Mouse (Mus musculus) lung, embryonic 15.5 days (tissue): ENCODE results near the gene Ttc29. TPM values are rescaled to one million over a fixed set of nuclear protein-coding genes. Genes with fewer than 3 reads are reported as not detected.

Experiments used
- ATAC-seq: fragments of 200-750 bp; cut with Nextera tagmentation; 2 replicates; pipeline ENCODE4 v1.8.0; 2017; ENCODE audit warnings: moderate number of reproducible peaks, borderline replicate concordance; ENCODE audit not compliant: low FRiP score, low TSS enrichment; ENCODE audit errors: extremely low read depth
- H3K27ac ChIP-seq: fragments of 300-500 bp; sonication (generic); 2 replicates; pipeline ENCODE4 v1.5.1; 2015; ENCODE audit warnings: moderate library complexity, mild to moderate bottlenecking, inconsistent platforms
- H3K27me3 ChIP-seq: fragments of 300-500 bp; sonication (generic); 2 replicates; pipeline ENCODE4 v1.6.1; 2015; ENCODE audit warnings: inconsistent platforms
- H3K36me3 ChIP-seq: fragments of 300-500 bp; sonication (generic); 2 replicates; pipeline ENCODE4 v1.6.1; 2015; ENCODE audit warnings: inconsistent platforms
- H3K4me1 ChIP-seq: fragments of 300-500 bp; sonication (generic); 2 replicates; pipeline ENCODE4 v1.6.1; 2015; ENCODE audit warnings: inconsistent platforms
- H3K4me2 ChIP-seq: fragments of 300-500 bp; sonication (generic); 2 replicates; pipeline ENCODE4 v1.6.1; 2015; ENCODE audit warnings: inconsistent platforms, mild to moderate bottlenecking, moderate library complexity
- H3K4me3 ChIP-seq: fragments of 300-500 bp; sonication (generic); 2 replicates; pipeline ENCODE4 v1.5.1; 2015; ENCODE audit warnings: mild to moderate bottlenecking, inconsistent platforms
- H3K9ac ChIP-seq: fragments of 300-500 bp; sonication (generic); 2 replicates; pipeline ENCODE4 v1.6.1; 2015; ENCODE audit warnings: inconsistent platforms
- H3K9me3 ChIP-seq: fragments of 300-500 bp; sonication (generic); 2 replicates; pipeline ENCODE4 v1.6.1; 2016; ENCODE audit warnings: inconsistent platforms
- WGBS: fragments of 180-500 bp; shearing (Covaris S2); methylation state at CpG from one replicate; pipeline ENCODE4 v1.1.7; 2015; 5-methylcytosine and 5-hydroxymethylcytosine counted together
- polyA plus RNA-seq: library from polyadenylated mRNA; unstranded; fragments of >200 nt; fragmentation: Nextera tagmentation; extraction: Ambion mirVana; gene quantifications from 2 replicates; pipeline ENCODE4 v1.2.1, GENCODE M21; 2015

The Ttc29 gene
- polyA plus RNA-seq, 1 experiment from 2014 or later, result 2.0 TPM

DNA sequence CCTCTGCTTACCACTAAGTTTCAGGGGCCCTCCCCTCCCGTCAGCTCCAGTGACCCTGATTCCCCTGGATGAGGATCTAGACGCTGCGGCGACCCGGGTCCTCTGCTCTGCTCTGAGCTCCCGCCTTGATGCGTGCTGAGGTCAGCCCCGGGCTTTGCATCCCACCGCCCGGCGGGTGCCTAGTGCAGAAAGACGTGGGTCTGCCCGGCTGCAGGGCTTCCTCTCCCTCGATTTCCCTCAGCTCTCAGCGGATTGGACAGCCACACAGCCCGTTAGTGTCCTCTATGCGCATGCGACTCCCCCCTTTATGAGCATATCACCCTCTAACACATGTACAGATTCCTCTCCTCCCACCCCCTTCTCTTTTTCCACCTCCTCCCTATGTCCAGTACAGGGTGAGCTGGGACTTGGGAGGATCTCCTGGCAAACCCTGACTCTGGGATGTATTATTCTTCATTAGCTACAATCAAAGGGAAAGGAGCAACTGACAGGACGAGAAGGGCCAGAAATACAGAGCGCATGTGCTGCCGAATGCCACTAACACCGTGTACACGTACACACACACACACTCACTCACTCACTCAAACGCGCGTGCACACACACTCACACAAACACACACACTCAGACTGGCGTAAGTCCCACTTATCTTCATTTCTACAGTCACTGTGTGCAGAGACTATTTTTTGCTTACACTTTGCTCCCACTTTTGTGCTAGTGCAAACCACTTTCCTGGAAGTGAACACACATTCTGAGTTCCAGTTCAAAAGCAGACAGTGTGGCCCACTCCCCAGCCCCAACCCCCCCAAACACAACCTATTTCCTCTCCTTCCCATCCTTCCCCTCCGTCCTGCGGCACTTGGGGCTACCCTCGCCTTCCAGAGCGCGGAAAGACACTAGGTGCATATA lies 224.3 kb downstream of the Ttc29 start:
- H3K4me1 ChIP-seq, result peaks cover 21% of the 10 kb centered on the region; the same call in 1 of the 2 replicates
- no peaks in the 10 kb centered on the region for H3K36me3 ChIP-seq
- no peaks in the 10 kb centered on the region for H3K9me3 ChIP-seq
- no peak overlapping the region for H3K27ac ChIP-seq
- H3K9ac ChIP-seq, result no peak overlapping the region
- peak overlapping the region; percentile 37; the same call in 1 of the 2 replicates for H3K4me3 ChIP-seq
- H3K4me2 ChIP-seq, result no peak overlapping the region
- H3K27me3 ChIP-seq, result peaks cover 88% of the 10 kb centered on the region
- 5% methylated on average over 32 of the region's 32 CpGs for WGBS
- peak; percentile 27; the same call in 1 of the 2 replicates for ATAC-seq

DNA sequence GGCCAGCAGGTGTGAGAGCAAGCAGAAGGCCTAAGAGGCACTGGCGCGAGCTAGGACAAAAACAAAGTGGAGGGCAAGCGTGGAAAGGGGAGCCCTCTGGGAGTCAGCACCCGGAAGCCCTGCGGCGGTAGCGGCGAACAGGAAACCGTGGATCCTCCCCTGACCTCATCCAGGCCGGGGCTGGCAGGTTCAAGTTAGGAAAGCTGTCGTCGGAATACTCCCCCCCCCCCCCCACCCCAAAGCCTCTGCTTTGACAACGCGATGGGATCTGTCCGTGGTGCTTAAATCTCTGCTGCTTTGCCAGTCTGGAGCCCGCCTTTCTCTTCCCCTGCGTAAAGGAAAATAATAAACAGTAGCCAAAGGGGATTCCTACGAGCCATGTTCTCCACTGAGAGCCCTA lies 225.0 kb downstream of the Ttc29 start:
- H3K27ac ChIP-seq, result no peak overlapping the region
- under 1% methylated on average over 16 of the region's 18 CpGs for WGBS
- no peak overlapping the region for H3K9ac ChIP-seq

DNA sequence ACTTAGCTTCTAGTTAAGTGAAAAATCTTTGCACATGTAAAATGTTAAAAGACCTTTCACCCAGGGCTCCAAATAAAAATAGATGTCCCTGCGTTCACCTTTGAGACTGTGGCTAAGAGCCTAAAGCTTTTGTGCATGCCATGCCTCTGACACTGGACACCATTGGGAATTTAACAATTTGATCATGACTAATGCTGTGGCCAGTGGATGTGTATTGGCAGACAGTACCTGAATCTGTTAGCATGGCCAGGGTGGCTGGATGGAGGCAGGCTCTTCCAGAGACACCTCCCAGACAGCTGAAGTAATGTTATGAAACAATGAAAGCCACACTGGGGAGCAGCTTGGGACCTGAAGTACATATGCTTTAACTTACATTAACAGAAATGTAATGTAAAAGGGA lies 229.7 kb downstream of the Ttc29 start:
- Histone ChIP-seq H3K27ac (no peak overlapping the region), H3K27me3 (peaks cover 42% of the 10 kb centered on the region), H3K9me3 (no peaks in the 10 kb centered on the region), H3K4me2 (no peak overlapping the region), H3K36me3 (no peaks in the 10 kb centered on the region), H3K9ac (no peak overlapping the region), H3K4me3 (no peak overlapping the region), H3K4me1 (peaks cover 3% of the 10 kb centered on the region; the same call in 1 of the 2 replicates)
- WGBS, result 79% methylated on average over 1 of the region's 1 CpGs
- no peak for ATAC-seq

More for the DNA sequence above, 225.0 kb downstream of the Ttc29 start:
- Histone ChIP-seq H3K36me3 (no peaks in the 10 kb centered on the region), H3K9me3 (no peaks in the 10 kb centered on the region), H3K27me3 (peaks cover 88% of the 10 kb centered on the region), H3K4me2 (peak overlapping the region; percentile 43), H3K4me1 (peaks cover 21% of the 10 kb centered on the region; the same call in 1 of the 2 replicates), H3K4me3 (no peak overlapping the region)
- peak; percentile 23; the same call in 1 of the 2 replicates for ATAC-seq

Other genes with a start within 250 kb of the Ttc29 start
- not detected in 2 replicates for gene Pou4f2, start 223.3 kb downstream of the Ttc29 start, polyA plus RNA-seq